Mouse (Mus musculus) urinary bladder, postnatal 36 days (tissue): Measurements from ENCODE around the gene Lrrc57.
"Not testable (repeated sequence)": the region's sequence is repeated elsewhere in the genome, so short reads cannot be mapped to it uniquely, and the experiment has no call there.

Experiments used
- DNase-seq, 2 experiments: peaks; one replicate each; pipeline ENCODE4 v3.0.0; 2022; ENCODE audit warnings: low spot score in 2 of 2, mixed read lengths in 1 of 2

Lrrc57 gene

DNA sequence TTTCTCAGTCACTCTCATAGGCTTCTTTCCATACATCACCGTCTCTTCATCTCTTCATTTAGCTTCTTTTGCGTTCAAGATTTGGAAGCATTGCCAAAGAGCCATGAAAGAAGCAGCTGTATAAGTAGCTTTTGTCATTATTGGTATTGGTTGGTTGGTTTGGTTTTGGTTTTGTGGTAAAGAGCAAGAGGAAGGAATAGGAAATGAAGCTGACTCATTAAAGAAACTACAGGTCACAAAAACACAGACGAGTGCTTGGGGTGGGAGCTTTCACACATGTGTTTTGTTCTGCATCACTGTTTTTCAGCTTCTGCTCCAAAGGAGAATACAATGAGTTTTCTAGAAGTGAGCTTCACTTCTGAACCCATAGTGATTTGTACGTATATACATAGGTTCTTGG, 9.8 kb downstream of the Lrrc57 start:
- DNase-seq: no peak

DNA sequence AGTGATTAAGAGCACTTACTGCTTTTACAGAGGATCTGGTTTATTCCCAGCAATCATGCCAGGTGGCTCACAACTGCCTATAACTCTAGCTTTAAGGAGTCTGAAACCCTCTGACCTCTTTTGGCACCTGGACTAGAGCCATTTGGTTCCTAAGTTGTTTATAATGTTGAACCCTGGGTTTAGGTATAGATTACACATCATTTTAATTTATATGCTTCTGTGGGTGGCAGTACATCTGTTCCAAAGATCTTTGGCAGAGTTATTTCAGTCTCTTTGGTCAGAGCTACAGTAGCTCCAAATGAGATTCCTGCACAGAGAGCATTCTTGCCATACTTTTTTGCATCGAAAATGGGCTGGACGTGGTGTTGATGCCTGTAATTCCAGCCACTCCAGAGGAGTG, 11.6 kb downstream of the Lrrc57 start:
- no peak for DNase-seq

DNA sequence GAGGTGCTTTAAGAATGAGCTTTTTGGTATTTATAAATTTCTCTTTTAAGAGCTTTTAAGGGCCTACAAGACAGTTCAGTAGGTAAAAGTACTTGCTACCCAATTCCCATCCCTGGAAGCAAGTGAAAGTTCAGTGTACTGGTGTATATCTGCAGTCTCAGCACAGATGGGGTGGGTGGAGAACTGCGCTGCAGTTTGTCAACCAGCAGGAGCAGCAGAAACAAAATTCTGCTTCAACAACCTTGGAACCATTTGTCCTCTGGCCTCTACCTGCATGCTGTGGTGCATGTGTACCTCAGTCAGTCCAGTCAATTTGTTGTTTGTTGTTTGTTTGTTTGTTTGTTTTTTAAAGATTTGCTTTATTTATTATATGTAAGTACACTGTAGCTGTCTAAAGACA, 17.1 kb downstream of the Lrrc57 start:
- DNase-seq: no peak

DNA sequence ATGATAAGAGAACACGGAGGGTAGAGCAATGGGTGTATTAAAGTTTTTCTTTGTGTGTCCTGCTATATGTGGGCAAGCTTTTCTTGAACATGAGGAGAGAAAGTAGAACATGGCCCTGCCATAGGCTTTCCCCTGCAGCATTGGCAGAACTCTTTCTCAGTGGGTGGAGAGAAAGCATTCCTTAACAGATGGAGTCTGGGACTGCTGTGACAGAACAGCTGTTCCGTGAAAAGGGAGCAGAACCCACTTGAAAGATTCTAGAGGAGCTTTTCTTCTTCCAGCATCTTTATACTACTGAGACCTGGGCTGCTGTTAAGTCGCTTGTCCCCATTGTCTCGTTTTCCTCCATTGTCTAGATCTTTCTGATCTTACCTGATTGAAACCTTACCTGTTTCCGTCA, 19.6 kb downstream of the Lrrc57 start:
- no peak for DNase-seq

DNA sequence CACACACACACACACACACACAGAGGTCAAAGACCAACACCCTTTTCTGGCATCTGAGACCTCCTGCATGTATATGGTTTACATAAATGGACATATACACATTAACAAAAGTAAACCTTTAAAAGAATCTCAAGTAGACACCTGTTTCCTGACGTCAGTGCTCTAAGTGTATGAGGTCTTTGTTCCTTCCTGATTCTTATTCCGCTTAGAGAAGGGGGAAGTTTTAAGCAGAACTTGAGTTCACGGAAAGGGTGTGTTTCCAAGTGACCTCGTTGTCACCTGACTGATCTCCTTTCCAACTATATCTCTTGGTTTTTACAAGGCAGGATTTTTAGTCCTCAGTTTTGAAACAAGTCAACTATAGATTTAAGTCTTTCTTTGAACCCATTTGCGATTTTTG, 31.0 kb downstream of the Lrrc57 start:
- no peak for DNase-seq

DNA sequence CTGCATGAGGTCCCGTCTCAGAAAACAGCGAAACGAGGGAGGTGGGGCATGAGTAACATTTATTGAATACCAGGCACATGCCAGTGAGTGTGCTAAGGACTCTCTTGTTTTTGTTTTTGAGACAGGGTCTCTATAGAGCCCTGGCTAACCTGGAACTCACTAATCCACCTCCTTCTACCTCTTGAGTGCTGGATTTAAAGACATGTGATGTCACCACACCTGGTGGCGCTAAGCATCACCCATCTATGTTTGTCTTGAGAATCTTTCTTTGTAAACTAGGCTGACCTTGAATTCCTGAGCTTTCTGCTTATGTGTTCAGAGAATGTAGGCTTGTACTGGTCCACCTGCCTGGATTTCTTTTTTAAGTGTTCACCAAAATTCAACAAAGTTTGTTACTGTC, 31.5 kb downstream of the Lrrc57 start:
- DNase-seq: no peak

DNA sequence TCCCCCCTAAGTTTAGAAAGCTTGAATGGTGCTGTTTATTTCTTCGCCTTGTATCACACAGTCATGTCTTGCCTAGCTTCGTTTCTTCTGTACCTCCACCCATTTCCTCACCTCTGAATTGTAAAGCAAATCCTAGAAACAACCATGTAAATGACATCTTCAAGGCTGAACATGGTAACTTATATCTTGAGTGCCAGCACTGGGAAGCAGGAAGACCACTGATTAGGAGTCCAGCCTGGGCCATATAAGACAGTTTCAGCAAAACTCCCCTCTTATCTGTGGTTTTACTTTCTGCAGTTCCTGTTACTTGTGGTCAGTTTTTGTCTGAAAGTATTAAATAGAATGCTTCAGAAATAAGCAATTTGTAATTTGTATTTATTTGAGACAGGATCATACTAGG, 33.3 kb downstream of the Lrrc57 start:
- no peak for DNase-seq

DNA sequence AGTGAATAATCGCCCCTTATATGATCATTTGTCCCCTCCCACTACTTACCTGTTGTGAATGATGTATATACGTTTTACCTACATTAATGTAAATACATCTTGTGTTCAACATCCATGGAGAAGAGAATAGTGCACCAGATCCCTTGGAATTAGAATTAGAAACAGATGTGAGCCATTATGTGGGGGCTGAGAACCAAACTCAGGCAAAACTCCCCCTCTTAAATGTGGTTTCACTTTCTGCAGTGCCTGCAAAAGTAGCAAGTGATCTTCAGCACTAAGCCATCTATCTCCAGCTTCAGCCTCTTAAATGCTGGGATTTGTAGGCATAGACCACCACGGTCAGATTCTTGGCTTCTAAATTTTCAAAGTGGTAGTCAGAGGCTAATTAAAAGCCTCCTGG, 34.2 kb downstream of the Lrrc57 start:
- DNase-seq: no peak

DNA sequence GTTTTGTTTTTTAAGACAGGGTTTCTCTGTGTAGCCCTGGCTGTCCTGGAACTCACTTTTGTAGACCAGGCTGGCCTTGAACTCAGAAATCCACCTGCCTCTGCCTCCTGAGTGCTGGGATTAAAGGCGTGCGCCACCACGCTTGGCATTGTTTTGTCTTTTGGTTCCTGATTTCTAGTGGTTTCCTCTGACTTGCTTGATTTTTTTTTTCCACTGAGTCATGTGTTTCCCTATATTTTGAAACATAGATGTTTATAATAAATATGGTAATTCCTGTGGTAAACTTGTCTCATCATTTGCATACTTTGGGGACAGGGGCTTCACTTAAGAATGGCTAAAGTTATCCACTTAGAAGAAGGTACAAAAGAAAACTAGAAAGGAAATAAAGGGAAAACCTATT, 37.2 kb downstream of the Lrrc57 start:
- DNase-seq: not testable (repeated sequence)

DNA sequence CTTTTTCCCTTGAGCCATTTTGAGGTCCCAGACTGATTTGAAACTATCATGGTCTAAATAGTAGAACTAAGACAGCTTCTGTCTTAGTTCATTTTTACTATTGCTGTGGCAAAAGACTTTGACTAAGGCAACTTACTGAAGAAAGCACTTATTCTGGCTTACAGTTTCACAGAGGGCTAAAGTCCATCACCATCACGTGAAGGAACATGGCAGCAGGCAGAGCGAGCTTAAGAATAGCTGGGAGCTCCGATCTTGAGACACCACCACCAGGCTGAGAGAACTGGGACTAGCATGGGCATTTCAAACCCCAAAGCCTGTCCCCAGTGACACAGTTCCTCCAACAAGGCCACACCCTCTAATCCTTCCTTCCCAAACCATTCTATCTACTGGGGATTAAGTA, 38.2 kb downstream of the Lrrc57 start:
- DNase-seq: no peak

DNA sequence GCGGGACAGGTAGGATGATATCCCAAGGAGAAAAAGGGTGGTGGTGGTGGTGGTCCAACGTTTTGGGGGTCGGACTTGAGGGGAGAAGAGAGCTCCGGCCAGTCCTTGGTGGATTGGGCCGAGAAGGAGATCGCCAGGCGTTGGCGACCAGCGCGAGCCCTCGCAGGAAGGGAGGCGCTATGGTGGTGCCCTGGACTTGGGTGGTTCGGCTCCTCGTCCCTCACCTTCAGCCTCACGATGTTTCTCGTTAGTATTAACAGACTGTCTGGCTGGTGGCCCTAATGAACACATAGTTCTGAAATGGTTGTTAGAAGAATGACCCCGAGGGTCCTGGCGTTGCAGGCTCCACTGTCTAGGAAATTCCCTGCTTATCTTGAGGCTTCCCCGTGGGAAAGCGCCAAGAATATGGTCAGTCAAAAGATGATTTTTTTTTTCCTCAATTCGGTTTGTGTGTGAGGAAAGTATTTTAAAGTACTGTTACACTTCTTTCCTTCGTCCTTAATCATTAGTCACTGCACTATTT, 41.5 kb downstream of the Lrrc57 start:
- DNase-seq: no peak

DNA sequence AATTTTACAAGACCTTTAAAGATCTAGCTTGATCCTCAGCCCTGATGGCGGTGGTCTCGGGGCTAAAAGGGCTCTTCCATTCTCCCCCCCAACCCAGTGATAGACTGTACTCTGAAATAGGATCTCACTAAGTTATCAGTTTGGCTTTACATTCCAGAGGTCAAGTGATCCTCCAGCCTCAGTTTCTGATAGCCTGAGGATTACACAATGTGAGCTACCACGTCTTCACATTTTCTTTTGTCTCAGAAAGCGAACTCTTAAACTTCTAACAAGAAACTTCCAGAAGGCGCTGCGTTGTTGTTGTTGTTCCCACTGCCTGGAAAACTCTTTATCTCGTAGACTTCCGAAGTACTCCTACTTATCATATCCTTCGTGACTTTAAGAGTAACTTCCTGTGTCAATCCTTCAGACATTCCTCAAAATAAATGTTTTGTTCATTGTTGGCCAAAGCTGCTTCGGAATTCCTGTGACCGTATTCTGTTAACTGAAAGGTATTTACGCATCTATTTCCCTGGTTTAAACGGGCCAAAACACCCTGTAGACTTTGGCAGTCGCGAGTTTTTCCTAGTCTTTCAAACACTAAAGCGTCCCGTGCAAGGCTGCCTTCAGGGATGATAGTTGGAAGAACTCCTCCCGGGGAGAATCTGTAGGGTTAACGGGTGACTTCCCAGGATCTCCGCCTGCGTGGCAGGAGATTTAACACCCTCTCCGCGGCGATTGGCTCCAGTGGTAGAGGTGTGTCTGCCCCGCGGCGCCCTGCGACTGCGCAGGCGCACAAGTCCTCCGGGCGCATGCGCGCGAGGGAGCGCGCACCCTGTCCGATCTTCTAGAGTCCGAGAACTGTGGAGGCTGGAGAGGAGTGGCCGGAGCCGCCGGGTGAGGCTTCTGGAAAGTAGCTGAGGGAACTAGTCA, 42.2 kb downstream of the Lrrc57 start, which contains the start of gene Snap23:
TSS of gene Snap23 (plus strand) at position 786 of the 912 bp plus-strand sequence.
- peak; percentile 93 to 96 for DNase-seq

DNA sequence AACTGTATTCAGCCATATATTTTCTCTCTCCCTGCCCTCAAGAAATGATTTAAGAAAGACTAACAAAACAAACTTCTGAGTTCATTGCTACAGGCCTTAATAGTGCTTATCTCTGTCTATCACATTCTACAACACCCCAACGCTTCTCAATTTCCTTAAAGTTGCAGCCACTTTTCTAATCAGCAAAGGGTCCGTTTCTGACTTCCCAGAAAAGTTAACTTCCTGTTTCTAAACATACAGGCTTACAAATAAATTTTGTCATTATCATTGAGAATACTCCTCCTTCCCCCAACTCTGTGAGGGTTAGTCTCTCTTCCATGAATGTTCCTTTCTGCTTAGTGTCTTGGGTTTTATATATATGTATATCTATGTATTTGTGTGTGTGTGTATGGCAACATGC, 44.0 kb downstream of the Lrrc57 start:
- no peak for DNase-seq

DNA sequence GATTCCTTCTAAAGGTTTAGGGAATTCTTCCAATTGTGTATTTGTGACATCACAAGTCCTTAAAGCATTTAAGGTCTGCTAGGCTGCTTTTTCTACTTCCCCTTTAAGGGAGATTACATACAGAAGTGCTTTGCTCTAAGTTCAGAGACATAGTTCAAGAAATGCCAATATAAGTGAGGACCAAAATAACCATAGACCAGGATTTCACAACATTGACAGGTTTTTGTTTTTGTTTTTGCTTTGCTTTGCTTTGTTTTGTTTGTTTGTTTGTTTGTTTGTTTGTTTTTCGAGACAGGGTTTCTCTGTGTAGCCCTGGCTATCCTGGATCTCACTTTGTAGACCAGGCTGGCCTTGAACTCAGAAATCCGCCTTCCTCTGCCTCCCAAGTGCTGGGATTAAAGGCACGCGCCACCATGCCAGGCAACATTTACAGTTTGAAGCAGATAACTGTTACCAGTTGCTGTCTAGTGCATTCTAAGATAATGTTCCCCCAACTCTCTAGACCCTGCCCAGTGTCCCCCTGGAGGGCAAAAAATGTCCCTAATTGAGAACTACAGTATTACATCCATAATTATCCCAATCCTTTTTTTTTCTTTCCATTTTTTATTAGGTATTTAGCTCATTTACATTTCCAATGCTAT, 44.7 kb downstream of the Lrrc57 start:
- DNase-seq: not testable (repeated sequence)

DNA sequence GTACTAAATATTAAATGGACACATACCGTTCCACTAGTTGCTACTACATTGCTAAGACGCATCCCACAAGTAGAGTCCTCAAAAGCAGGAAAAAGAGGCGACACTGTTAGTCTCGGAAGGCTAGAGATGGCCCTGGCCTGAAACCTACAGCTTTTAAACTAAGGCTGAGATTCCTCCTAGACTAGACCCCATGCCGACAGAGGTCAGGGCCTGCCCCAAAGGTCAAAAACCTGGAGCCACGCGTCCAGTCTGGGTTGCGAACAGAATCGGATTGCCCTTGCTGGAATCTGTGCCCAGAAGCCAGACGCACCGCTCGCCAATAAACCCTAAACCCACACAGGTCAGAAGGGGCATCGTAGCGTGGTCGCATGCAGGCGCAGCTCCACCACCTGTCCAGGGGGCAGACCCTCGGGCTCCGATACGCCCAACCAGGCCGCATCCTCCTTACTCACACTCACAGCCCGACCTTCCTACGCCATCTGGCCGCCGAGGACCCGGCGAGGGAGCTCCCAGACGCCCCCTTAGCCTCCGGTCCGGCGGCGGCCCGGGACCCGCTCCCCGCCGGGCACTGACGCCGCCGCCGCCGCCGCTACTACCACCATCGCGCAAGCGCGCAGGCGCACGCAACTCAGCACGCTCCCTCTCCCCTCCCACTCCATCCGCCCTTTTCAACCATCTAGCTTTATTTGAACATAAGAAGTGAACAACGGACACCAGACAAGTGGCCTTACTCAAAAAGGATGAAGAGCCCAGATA, 45.9 kb downstream of the Lrrc57 start, which contains the start of gene Zfp106:
TSS of gene Zfp106 (minus strand) at position 609 of the 756 bp plus-strand sequence.
- peak; percentile 75 to 86 for DNase-seq

DNA sequence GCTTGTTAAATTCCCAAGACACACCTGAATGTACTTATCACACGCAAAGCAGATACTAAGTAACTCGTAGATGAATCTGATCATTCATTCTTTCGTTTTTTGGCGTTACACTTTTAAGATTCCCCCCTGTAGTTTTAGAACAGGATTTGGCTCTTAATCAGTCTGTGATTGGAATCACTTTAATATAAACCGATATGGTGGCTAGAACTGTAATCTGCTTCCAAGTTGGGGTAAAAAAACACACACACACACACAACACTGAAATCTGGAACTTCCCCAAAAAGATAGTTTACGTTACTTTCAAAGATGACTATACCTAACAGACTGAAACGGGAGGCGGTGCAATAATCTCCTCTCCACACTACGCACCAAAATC, 46.5 kb downstream of the Lrrc57 start:
- DNase-seq: no peak

DNA sequence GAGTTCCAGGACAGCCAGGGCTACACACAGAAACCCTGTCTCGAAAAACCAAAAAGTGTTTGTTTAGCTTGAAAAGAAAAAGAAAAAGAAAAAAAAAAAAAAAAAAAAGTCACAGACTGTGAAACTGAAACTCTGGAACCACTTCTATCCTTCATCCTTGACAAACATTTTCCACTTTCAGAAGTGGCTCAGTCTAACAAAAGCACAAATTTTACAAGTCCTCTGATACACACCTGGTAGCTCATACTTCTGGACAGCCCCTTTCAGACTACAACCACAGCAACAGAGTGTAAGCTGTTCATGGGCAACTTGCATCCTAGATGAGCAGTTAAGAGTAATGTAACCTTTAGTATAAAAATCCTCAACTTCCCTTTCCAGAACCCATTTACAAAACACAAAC, 47.8 kb downstream of the Lrrc57 start:
- no peak for DNase-seq

DNA sequence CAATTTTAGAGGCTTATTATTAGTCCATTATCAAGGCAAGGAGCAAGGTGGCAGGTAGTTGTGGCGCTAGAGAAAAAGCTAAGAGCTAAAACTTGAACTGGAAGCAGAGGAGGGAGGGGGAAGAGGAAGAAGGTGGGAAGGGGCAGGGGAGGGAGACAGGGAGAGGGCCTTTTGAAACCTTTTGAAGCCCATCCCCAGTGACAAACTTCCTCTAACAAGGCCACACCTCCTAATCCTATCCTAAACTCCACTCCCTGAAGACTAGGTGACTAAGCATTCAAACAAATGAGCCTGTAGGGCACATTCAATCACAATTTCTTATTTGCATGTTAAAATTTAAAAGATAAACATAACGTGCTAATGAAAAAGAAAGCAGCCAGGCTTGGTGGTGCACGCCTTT, 50.5 kb downstream of the Lrrc57 start:
- no peak for DNase-seq

DNA sequence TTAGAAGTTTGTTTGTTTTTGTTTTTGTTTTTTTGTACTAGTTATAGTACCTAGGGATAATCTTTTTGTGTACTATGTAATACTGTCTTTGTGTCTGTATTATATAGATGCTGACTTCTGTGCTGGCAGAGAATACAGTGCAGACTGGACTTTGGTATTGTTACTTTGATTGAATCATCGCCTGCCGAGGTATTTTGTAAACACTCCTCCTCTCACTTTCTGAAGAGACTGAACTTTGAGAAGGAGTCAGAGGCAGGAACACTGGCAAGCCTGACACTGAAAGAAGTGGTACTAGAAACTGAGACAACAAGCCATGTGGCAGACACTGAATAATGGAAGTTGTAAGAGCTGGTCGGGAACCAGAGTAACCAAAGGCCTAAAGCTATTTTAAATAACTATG, 52.5 kb downstream of the Lrrc57 start:
- DNase-seq: no peak
